Mouse (Mus musculus) brain, adult 10 weeks (tissue): ENCODE results near the gene Gm28044. TPM values are rescaled to one million over a fixed set of nuclear protein-coding genes. Genes with fewer than 3 reads are reported as not detected.

Experiments
- polyA plus RNA-seq: library from polyadenylated mRNA; stranded (reverse); fragments of 350-450 nt; fragmentation: Illumina TruSeq; extraction: RNeasy Lipid Tissue Mini Kit (QIAGEN cat#74804); gene quantifications from one replicate; pipeline ENCODE4 v1.2.3, GENCODE M21; 2015; ENCODE audit warnings: low read depth, low replicate concordance

The Gm28044 gene
- not detected for polyA plus RNA-seq

GRCm38 (mm10) chr13:67360131-67360744 lies at the start of gene Gm28044, which contains the start of gene Zfp953:
Gene Gm28044, minus strand, starts transcription at chr13:67360536.
Gene Zfp953, minus strand, starts transcription at chr13:67360605.

GRCm38 (mm10) chr13:67399183-67399903 lies 39.0 kb upstream of the Gm28044 start, which contains the start of gene Zfp429:
Gene Zfp429, minus strand, starts transcription at chr13:67399819.

GRCm38 (mm10) chr13:67375050-67375911 lies 14.9 kb upstream of the Gm28044 start, which contains the start of the genes Gm28041 and Zfp456:
Gene Gm28041, minus strand, starts transcription at chr13:67375733.
Gene Zfp456, minus strand, starts transcription at chr13:67375810.

GRCm38 (mm10) chr13:67332019-67332724 lies 28.2 kb downstream of the Gm28044 start, which contains the start of gene Zfp595:
Gene Zfp595, minus strand, starts transcription at chr13:67332570.

GRCm38 (mm10) chr13:67305822-67306672 lies 54.3 kb downstream of the Gm28044 start, which contains the start of gene Zfp457:
Gene Zfp457, minus strand, starts transcription at chr13:67306485.

GRCm38 (mm10) chr13:67278314-67278713 lies 82.0 kb downstream of the Gm28044 start, which contains the start of gene Zfp458:
Gene Zfp458, minus strand, starts transcription at chr13:67278466.

Other genes starting within 250 kb of the Gm28044 start
- gene Rslcan18, start 244.3 kb downstream of the Gm28044 start, polyA plus RNA-seq = not detected
- 5.8 TPM for gene Zfp759, start 238.9 kb downstream of the Gm28044 start, polyA plus RNA-seq
- 7.1 TPM for gene Rsl1, start 187.4 kb downstream of the Gm28044 start, polyA plus RNA-seq
- gene Zfp455, start 166.0 kb downstream of the Gm28044 start, polyA plus RNA-seq = 2.7 TPM
- gene Zfp458, start 82.1 kb downstream of the Gm28044 start, polyA plus RNA-seq = 6.0 TPM
- gene Zfp457, start 54.1 kb downstream of the Gm28044 start, polyA plus RNA-seq = 0.83 TPM
- 2.9 TPM for gene Zfp595, start 28.0 kb downstream of the Gm28044 start, polyA plus RNA-seq
- 1.3 TPM for gene Zfp953, start 69 bp upstream of the Gm28044 start, polyA plus RNA-seq
- not detected for gene Gm28041, start 15.2 kb upstream of the Gm28044 start, polyA plus RNA-seq
- gene Zfp456, start 15.3 kb upstream of the Gm28044 start, polyA plus RNA-seq = 1.5 TPM
- 3.9 TPM for gene Zfp429, start 39.3 kb upstream of the Gm28044 start, polyA plus RNA-seq
- gene Zfp459, start 60.9 kb upstream of the Gm28044 start, polyA plus RNA-seq = 3.2 TPM
- 18.4 TPM for gene Zfp874a, start 91.1 kb upstream of the Gm28044 start, polyA plus RNA-seq
- gene Zfp874b, start 123.7 kb upstream of the Gm28044 start, polyA plus RNA-seq = 14.4 TPM
- gene Zfp58, start 140.0 kb upstream of the Gm28044 start, polyA plus RNA-seq = 8.9 TPM
- gene Gm26965, start 165.6 kb upstream of the Gm28044 start, polyA plus RNA-seq = not detected
- 25.8 TPM for gene Zfp87, start 165.6 kb upstream of the Gm28044 start, polyA plus RNA-seq
- 10.3 TPM for gene Zfp748, start 193.3 kb upstream of the Gm28044 start, polyA plus RNA-seq
- gene Zfp729b, start 249.2 kb upstream of the Gm28044 start, polyA plus RNA-seq = 9.4 TPM